Mouse (Mus musculus): ENCODE data around the gene Rnf26.
A peak's percentile ranks its signal among the peaks of the same experiment; 100 is the strongest.

Gene Rnf26

DNA sequence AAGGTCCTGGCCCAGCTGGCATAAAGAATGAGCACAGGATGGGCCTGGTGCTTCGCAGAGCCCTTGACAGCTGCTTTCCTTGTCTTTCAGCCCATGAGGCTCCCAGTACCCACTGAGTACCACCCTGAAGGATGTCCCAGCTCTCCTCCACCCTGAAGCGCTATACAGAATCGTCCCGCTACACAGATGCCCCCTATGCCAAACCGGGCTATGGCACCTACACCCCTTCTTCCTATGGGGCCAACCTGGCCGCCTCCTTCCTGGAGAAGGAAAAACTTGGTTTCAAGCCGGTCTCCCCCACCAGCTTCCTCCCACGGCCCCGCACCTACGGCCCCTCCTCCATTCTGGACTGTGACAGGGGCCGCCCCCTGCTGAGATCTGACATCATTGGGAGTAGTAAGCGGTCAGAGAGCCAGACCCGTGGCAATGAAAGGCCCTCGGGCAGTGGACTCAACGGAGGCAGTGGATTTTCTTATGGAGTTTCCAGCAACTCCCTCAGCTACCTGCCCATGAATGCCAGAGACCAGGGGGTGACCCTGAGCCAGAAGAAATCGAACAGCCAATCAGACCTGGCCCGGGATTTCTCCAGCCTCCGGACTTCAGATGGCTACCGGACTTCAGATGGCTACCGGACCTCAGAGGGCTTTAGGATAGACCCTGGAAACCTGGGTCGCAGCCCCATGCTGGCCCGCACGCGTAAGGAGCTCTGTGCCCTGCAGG lies 37.9 kb downstream of the Rnf26 start:
- no peak for DNase-seq (ENCODE audit: low read depth)

DNA sequence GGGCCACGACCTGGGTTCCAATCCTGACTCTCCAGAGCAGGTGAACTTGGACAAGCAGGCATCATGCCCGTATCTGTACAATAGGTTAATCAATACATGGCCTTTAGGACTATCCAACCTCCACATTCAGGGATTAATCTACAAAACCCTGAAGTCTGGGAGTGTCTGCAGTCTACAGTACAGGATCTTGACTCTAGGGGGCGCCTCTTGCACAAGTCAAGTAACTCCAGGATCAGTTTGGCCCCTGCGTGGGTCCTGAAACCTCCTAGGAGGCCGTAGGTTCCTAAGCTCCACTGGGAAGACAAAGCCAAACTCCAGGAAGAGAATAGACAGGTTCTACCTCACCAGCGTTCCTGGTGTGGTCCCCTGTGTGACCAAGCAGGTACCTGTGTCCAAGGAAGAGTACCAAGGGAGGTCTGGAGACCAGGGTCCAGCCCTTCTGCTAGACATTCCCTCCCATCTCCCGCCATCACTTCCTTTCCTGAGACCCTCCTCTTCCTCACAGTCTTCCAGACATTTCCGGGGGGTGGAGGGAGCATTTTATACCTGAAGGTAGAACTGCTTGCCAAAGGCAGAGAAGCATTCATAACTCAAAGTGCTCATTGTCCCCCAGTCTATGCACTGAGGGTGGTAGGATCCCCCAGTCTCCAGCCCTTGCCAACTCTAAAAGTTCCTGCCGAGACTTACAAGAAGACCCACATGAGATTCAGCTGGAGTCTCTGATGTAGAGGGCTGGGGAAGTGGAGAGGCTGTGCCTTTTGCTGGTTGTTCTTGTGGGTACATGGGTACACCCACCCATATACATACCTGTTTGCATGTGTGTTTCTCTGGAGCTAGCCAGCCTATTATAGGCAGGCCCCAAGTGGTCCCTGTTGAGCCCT lies 38.7 kb downstream of the Rnf26 start:
- peak; percentile 77 for DNase-seq (ENCODE audit: low read depth)

DNA sequence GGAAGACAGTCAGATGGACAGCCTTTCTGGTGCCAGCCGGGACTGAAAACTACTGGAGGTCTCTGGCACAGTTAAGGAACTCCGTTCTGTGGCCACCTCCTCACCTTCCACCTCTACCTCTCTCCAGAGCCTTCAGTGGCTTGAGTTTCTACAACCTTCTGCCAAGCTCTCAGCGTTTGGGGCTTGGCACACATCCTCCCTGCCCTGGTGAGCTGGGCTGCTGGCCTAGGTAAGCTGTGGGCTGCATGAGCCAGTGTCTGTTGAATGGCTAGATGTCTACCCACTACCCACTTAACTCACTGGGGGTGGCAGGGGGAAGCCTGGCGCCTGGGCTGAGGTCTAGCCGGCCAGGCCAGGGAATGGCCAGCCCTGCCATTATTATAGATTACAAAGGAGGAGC lies 40.2 kb downstream of the Rnf26 start:
- DNase-seq (ENCODE audit: low read depth): no peak

DNA sequence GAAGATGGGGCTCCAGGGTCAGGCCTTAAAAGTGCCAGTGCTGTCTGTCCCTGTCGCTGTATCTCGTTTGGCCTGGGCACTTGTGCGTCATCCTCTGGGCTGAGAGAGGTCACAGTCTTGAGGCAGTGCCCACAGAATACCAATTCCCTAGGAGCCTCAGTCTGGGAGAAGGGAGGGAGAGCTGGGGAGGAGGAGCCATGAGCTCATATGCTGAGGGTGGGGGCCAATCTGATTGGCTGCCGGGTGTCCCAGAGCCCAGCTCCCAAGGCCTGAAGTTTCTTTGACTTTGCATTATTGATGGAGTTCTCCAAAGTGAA lies 40.8 kb downstream of the Rnf26 start:
- no peak for DNase-seq (ENCODE audit: low read depth)

DNA sequence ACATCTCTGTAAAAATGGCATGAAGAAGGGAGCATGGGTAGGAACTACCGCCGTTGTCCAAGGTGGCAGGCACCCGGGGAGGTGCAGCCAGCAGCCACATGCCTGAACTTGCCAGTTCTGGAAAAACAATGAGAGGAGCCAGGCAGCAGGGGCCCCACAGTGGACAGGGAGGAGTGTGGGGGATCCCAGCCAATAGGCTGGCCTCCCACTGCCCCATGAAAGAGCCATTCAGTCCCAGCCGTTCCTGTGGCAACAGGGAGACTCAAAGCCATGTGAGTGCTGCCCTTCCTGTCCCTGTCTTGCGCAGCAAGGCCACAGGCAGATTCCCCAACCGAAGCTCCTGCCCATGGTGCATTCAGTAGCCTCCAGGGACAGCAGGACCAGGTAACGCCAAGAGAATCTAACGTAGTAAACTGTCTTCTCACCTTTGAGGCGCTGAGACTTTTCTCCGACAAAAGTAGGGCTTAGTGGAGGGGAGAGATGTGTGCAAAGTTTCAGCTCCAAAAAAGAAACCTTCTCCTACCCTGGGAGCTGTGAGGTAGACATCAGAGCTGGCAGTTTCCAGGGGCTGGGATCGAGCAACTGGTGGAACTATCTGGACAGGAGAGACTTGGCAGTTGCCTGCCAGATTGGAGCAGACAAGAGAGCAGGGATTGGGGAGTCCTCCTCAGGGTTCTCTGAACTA lies 41.3 kb downstream of the Rnf26 start:
- DNase-seq (ENCODE audit: low read depth): no peak

DNA sequence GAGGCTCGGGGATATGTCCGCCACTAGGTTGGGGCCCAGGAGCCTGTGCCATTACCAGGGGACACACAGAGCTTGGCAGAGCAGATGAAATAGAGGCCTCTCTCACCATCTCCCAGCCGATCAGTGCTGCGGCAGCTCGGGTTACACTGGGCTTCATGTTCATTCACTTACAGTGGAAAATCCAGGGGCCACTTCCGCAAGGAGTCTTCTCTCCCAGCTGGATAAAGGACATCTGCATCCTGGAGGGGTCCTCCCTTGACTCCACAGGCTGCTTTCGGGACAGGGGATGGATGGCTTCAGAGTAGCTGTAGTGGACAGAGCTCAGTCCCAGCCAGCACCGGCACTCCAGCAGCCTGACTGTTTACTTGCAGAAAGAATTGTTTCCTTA lies 42.5 kb downstream of the Rnf26 start:
- no peak for DNase-seq (ENCODE audit: low read depth)

DNA sequence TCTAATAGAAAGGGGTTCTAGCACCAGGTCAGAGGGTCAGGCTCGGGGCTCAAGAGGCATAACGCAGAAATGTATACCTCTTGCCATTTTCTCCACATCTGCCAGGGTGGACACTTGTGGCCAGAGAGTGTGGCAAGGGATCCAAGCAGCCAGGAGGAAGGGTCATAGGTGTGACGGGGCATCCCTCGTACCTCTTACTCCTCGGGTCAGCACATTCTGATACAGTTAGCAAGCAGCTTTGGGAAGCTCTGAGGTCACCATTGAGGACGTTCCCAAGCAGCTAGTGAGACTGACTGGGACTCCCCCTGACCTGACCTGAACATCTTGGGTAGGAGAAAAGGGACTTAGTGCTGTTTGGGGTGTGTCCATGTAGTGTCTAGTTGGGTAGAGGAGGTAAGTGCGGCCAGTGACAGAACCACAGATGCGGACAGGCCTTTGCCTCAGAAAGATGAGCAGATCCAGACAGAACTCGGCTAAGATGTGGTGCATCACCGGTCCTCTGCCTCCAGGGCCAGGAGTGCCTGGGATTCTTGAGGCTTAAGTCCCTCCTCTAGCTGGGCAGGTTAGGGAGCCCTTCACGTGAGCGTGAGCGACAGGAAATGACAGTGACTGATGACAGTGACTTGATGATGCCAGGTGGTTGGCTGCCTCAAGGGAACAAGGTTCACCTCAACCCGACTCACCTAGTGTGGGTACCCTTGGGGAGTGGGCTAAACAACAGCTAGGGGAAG lies 43.0 kb downstream of the Rnf26 start:
- no peak for DNase-seq (ENCODE audit: low read depth)

DNA sequence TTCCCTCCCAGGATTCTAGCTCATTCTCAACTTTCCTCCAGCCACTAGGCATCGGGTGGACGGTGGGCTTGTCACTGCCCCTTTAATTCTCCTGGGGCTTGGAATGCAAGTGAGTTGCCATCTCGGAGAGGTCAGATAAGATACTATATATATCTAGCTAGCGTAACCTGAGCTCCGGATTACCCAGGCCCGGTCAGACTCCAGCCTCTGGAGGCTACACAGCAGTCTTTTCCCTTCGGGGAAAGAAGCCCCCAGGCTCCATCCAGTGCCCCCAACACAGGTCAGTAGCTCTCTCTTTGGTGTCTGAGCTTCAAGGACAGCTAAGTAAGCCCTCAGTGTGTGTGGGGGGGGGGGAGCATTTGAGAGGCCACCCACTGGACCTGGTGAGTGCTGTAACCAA lies 44.1 kb downstream of the Rnf26 start:
- DNase-seq (ENCODE audit: low read depth): no peak

DNA sequence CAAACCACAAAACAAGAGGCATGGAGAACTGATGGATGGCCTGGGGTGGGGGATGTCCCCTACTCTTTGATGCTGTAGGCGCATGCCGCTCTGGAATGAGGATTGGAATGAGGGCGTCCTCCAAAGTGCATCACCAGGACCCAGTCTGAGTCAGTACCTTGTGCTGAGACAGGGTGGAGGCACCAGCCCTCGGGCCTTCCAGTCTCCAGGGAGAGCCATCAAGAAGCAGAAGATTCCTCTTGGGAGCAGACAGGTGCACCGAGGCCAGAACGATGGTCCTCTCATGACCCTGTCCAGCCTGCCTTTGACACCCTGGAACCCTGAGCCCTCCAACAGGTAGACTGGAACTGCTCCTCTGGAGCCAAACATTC lies 45.4 kb downstream of the Rnf26 start:
- DNase-seq (ENCODE audit: low read depth): no peak

DNA sequence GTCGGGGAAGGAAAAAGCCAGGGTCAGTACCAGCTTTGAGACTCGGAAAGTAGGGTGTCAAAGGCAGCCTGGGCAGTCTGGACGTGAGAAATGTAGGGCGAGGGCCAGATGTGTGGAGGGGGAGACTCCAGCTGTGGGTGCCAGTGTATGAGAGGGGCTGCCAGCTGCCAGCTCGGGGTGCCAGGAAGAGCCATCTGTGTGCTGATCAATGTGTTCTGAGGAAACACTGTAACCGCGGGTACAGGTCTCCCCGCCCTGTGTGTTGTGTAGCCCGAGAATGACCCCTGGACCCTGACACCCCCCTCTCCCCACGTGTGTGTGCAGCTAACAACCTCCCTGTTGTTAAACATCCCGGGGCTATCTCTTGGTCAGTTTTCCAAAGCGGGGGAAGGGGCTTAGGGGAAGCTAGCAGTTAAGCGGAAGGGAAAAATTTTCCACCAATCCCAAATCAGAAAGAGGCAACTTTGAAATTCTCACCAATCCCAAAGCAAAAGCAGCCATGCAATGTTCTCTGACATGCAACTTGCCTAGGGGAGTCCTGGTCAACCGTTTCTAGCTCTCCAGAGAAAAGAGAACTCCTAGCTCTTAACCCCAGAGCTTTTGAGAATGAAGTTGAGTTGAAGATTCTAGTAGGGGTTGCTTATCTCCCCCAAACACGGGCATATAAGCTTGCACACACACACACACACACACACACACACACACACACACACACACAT lies 45.9 kb downstream of the Rnf26 start:
- no peak for DNase-seq (ENCODE audit: low read depth)

DNA sequence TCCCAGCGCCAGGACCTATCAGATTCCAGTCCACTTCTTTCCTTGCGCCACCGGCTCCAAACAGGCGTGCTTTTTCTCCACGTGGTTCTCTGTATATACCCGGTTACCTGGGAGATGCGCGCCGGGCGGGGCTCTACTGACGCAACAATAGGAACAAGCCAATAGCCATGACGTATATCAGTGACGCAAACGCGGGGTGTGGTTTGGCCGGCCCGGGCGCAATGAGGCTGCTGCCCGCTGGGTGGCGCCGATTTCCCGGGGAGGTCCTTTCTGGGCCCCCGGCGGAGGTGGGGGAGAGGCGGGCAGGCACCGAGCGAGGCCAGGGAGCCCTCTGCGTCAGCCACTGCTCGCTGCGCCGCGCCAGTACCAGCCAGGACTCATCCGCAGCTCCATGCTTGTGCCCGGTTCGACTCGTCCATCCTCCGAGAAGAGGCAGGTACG lies 46.5 kb downstream of the Rnf26 start, which contains the start of gene Usp2:
Usp2 (plus strand) TSS at position 237 of the 441 bp plus-strand sequence.
- peak; percentile 98 for DNase-seq (ENCODE audit: low read depth)

DNA sequence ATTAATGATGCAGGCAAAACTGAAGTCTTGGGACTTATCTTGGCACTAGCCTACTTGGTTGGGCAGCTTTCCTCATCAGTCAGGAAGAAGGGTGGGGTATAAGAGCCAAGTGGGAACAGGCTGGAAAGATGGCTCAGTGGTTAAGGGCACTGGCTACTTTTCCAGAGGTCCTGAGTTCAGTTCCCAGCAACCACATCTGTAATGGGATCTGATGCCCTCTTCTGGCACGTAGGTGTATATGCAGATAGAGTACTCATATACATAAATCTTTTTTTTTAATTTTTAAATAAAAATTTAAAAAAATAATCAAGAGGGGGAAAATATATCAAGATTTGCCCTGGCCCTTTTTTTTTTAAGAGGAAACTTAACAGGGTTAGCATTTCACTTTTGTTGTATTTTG lies 48.1 kb downstream of the Rnf26 start:
- no peak for DNase-seq (ENCODE audit: low read depth)

DNA sequence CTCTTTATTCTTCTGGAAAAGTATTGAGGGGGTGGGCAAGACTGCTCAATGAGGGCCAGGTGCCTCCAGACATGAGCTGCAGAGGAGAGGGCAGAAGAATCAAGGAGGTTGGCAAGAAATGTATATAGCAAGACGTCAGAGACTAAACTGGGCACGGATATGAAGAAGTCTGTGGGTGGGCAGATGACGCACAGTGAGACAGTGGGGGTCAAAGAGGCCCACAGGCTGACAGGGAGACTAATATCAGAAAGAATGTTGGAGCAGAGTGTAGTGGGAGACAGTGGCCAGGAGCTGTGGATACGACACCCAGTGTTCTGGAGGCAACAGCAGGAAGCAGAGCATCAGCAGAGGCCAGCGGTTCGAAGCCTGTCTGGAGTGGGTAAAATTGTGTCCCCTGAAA lies 54.7 kb downstream of the Rnf26 start:
- no peak for DNase-seq (ENCODE audit: low read depth)

DNA sequence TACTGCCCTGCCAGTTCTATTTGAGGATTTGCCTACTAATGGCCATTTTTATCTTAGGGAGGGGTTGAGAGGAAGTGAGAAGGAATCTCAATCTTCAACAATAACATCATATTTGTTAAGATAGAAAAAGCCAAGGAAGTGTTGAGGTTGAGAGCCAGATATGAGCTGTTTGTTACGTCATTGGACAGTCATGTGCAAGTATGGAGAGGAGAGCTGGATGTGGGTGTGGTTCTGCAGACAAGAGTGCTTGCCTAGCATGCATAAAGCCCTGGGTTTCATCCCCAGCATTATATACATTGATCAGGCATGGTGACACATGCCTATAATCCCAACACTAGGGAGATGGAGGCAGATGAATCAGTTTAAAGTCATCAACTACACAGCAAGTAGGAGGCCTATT lies 59.4 kb downstream of the Rnf26 start:
- DNase-seq (ENCODE audit: low read depth): peak; percentile 12

DNA sequence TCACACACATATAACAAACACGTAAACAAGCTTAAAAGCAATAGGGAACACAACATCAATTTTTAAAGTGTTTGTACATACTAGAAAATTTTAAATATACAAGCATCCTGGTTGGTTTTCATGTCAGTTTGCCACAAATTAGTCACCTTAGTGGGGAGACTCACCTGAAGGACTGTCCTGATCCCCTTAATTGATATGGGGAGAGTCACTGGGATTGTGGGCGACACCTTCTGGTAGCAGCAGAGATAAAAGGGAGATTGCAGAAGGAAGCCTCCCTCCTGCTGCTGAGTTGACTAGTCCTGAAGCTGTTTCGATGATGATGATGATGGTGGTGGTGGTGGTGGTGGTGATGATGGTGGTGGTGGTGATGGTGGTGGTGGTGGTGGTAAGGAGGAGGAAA lies 60.5 kb downstream of the Rnf26 start:
- DNase-seq (ENCODE audit: low read depth): no peak

DNA sequence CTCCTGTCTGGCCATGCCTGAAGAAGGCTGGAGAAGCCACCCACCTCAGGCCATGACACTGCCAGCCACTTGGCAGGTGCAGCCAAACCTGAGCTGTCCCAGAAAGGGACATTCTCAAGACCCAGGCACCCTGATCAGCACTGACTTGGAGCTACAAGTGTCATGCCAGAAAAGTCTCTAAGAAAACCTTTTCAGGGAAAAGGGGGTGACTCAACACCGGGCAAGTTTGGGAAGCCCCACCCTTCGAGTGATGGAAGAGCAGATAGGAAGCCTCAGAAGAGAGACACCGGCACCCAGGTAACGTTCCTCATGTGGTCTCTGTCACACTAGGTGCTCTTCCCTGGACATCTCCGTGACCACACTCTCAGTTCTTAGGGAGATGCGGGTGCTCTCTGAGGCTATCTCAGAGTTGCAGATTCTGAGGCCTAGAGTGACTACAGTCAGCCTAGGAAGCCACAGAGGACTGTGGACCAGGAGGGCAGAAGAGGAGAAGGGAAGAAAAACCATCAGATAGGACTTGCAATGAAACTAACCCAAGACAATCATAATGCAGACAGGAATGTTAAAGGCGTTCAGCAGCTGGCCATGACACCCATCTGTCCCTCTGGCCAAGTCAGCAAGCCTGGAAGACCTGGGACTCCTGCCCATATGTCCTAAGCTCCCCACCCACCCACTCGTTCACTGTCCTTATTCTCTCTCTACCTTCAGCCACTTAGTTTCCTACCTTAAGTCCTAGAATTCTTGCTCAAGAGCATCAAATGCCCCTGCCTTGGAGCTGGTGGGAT lies 63.7 kb downstream of the Rnf26 start:
- DNase-seq (ENCODE audit: low read depth): no peak

DNA sequence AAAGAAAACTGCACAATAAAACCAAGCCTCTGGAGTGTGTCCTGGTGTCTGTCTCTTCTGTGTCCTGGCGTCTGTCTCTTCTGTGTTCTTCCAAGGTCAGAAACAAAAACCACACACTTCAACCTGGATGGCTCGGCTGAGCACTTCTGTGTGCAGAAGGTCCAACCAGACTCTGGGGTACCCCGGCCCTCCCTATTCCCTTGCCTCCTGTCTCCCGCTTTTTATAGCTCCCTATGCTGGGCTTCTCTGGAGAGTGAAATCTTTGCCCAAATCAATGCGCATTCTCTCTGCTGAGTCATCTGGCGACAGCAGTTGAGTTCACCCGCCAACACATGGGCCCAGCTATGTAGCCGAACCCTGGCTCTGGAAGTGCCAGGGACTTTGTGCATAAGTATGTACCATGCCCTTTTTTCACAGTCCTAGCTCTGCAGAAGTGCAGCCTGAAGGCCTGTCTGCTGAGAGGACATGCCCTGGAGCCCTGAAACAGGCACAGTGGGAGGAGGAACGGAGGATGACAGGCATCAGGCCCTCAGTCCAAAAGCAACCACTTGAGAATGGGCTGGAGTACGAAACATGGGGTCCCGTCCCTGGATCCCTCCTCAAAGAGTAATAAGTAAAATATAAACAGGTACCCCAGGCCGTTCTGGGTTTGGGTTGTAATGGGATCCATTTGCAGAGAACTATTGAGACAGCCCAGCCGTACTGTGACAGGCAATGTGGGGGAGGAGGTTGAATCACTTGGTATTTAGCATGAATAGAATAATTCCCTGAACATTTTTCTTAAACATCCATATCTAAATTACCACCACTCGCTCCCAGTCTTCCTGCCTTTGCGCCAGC lies 64.6 kb downstream of the Rnf26 start:
- DNase-seq (ENCODE audit: low read depth): no peak

DNA sequence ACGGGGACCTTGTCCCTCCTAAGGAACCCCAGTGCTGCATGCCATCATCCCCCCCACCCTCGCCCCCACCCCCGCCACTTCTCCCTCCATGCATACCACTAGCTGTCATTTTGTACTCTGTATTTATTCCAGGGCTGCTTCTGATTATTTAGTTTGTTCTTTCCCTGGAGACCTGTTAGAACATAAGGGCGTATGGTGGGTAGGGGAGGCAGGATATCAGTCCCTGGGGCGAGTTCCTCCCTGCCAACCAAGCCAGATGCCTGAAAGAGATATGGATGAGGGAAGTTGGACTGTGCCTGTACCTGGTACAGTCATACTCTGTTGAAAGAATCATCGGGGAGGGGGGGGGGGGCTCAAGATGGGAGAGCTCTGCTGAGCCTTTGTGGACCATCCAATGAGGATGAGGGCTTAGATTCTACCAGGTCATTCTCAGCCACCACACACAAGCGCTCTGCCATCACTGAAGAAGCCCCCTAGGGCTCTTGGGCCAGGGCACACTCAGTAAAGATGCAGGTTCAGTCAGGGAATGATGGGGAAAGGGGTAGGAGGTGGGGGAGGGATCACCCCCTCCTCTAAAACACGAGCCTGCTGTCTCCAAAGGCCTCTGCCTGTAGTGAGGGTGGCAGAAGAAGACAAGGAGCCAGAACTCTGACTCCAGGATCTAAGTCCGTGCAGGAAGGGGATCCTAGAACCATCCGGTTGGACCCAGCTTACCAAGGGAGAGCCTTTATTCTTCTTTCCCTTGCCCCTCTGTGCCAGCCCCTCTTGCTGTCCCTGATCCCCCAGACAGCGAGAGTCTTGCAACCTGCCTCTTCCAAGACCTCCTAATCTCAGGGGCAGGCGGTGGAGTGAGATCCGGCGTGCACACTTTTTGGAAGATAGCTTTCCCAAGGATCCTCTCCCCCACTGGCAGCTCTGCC lies 65.5 kb downstream of the Rnf26 start:
- no peak for DNase-seq (ENCODE audit: low read depth)

DNA sequence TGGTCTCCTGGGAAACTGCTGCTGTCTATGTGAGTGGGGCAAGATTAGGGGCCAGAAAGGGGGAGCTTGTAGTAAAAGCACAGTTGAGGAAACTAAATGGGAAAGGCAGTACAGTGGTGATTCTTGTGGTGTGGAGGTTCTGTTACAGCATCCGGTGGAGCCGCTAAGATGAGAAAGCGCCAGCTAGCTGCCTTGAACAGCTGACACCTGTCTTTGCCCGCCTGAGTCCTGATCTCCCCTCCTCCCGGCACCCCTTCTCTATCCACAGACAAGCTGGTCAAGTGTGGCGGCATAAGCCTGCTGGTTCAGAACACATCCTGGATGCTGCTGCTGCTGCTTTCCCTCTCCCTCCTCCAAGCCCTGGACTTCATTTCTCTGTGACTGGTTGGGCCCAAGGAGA lies 66.2 kb downstream of the Rnf26 start:
- DNase-seq (ENCODE audit: low read depth): no peak
